Mouse (Mus musculus): ENCODE measurements at regions not wholly inside any gene's neighbourhood (a gene's known extent, or its start where the extent isn't known, plus 50 kb on each side); places are given as distances from the start of the nearest gene placed in this dataset.

- no peak for DNase-seq (ENCODE audit: low spot score in 2 of 2)
These were observed 61.6 kb downstream of the Gm10295 start for GRCm38 (mm10) chr7:71289702-71290101.

DNA sequence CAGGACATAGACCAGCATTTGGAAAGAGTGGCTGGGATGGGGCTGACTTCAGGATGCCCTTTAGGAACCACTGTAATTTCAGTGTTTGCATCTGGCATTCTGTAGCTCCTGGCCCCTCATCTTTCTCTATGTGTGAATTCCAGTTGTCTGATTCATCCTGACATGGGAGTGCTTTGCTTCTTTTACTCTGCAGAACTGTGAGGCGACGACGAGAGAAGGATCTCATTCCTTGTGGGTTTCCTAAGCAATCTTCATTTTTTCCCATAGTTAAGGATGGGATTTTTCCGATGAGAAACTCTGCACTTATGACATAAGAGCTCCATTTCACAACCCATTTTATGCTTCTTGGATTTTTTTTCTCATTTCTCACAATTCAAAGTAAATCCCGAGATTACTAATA is 62.0 kb downstream of the Gm10295 start:
- no peak for DNase-seq (ENCODE audit: low spot score in 2 of 2)

DNA sequence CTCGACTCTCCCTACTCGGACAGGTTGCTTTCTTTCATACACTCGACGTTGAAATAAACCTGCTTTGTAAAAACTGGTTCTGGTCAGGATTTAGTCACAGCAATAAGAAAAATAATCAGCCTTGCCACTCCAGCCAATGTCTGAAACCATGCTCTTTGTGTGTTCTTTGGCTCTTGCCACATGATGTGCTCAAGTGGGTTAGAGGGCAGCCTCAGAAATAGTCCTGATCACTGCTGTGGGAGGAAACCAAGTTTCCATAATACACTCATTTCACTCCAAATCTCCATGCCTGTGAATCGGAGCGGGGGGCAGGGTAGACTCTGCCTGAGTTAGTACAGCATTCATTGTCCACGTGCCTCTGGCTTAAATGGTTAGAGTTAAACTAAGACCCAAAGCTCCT is 63.8 kb downstream of the Gm10295 start:
- DNase-seq (ENCODE audit: low spot score in 2 of 2): no peak

DNA sequence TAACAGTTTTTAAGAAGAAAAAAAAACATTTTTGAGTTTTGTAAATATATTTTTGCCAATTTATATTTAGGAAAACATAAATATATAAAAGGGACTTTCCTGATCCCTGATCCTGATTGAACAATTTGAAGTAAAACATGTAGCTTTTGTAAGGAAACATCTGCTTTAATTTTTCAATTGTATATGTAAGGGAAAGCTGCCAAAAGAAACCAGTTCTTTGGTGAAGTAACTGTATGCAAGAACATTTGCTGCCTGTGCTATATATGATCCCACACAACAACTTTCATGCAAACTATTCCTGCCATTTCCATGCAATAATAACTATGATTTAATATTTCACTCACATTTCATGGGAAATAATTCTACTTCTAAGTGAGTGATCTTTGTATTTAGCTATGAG is 67.0 kb downstream of the Gm10295 start:
- DNase-seq (ENCODE audit: low spot score in 2 of 2): no peak

DNA sequence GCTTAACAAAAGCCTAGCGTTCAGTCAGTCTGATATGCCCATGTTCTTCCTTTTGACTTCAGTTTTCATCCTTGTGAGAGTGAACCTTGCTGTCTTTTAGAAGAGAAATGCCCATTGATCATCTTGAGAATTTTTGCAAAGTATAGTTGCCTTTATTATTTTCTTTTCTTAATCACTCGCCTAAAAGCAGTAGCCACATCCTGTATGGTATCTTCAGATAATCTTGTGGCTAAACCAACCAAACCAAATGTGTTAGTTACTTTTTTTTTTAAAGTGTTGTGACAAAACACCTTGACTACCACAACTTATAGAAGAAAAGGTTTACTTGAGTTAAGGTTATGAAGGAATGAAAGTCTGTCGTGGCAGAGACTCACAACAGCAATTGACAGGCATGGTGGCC is 67.9 kb downstream of the Gm10295 start:
- no peak for DNase-seq (ENCODE audit: low spot score in 2 of 2)

GRCm38 (mm10) chr7:71266101-71266500 is 85.2 kb downstream of the Gm10295 start:
- DNase-seq (ENCODE audit: low spot score in 2 of 2): no peak

DNA sequence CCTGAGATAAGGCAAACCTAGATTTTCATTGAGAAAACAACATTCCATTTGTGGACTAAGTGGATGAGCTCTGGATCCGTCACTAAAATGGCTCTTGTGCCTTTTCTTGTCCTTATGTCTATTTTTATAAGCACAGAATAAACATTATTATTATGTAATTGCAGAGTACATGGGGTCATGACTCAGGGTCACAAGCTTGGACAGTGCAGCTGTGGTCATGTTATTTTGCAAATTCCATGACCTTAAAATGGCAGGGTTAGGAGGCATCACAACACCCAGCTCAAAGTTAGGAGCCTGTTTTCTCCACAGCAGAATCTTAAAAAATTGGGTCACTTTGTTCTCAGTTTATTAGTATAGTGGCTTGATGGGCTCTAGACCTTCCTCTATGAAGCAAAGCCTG is 87.2 kb downstream of the Gm10295 start:
- peak; percentile 15 to 27 for DNase-seq (ENCODE audit: low spot score in 2 of 2)

DNA sequence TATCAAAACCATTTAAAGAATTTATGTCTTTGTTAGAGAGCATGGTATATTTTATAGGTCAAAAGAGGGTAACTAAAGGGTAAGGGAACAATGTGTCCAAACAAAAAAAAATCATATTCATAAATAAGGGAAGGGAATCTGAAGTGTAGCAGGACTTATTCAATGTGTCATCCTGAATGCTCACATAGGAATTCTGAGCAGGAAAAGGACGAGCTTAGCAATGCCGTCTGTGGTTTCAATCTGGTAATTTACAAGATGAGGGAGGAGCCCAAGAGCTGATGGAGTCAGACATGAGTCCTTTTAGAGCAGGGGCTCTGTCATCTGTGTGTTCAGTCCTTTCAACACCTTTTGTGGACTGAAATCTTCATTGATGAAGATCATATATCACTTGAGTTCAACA is 101.6 kb downstream of the Gm10295 start:
- no peak for DNase-seq (ENCODE audit: low spot score in 2 of 2)

DNA sequence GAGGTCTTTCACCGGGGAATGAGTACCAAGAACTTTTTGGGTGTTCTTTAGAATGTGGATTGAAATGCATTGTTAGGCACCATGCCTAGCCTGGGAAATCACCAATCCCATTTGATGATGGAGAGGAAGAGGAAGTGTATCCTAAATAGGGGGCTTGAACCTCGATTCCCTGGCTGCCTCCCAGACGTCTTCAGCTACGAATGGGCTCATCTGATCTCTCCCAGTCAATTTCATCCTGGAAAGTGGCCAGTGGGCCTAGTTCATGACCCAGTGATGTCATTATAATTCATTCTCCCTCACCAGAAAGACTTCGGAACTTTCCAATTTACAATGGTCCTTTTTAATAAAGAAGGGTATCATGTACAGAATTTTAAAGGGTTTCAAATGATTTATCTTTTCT is 102.1 kb downstream of the Gm10295 start:
- DNase-seq (ENCODE audit: low spot score in 2 of 2): no peak

- DNase-seq (ENCODE audit: low spot score in 2 of 2): no peak
These were observed 103.4 kb downstream of the Gm10295 start for GRCm38 (mm10) chr7:71247922-71248321.

DNA sequence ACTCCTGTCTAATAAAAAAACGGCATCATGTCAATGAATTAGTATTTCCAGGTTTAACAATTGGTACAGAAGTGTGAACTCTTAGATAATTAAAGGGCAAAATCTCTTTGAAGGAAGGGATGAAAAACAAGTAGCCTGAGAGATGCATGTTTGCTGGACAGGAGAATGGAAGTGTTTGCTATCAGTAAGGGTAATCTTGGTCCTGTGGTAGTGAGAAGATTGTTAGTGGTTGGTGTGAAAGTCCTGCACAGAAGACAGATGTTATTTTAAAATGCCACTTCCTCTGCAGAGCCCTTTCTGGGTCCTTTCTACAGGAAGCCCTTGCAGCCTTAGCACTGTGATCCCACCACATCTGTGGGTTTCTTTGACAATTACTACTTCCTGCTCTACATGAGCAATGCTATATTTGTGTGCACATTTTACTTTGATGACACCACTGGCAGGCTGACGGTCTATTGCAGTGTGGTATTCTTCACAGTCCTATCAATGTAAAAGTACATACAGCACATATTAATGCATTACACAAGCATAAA is 108.8 kb downstream of the Gm10295 start:
- no peak for DNase-seq (ENCODE audit: low spot score in 2 of 2)

- DNase-seq (ENCODE audit: low spot score in 2 of 2): no peak
These were observed 112.1 kb downstream of the Gm10295 start for GRCm38 (mm10) chr7:71239207-71239606.

- no peak for DNase-seq (ENCODE audit: low spot score in 2 of 2)
These were observed 115.0 kb downstream of the Gm10295 start for GRCm38 (mm10) chr7:71236334-71236733.

DNA sequence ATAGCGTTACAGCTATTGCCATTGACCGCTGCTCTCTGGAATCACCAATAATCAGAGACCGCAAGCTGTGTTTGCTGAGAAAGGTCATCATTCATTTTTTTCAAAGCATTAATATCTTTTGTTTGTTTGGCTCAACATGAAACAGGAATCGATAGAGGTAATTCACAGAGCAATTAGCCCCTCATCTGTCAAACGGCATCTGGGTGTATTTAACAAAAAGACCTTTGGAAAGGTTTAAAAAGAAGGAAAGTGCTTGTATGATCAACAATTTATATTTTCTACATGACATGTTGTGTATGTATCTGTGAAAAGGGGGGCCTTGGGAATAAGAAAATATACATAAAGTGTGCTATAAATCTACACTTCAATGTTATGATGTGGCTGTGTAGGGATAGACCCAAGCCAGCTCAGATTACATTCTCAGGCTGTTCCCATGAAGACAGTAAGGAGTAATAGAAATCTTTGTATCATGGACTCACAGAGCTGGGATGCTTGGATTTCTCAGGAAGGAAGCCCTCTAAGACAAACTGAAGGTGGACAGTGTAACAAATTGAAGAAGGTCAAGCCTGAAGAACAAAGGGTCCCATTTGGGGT is 117.0 kb downstream of the Gm10295 start:
- no peak for DNase-seq (ENCODE audit: low spot score in 2 of 2)

DNA sequence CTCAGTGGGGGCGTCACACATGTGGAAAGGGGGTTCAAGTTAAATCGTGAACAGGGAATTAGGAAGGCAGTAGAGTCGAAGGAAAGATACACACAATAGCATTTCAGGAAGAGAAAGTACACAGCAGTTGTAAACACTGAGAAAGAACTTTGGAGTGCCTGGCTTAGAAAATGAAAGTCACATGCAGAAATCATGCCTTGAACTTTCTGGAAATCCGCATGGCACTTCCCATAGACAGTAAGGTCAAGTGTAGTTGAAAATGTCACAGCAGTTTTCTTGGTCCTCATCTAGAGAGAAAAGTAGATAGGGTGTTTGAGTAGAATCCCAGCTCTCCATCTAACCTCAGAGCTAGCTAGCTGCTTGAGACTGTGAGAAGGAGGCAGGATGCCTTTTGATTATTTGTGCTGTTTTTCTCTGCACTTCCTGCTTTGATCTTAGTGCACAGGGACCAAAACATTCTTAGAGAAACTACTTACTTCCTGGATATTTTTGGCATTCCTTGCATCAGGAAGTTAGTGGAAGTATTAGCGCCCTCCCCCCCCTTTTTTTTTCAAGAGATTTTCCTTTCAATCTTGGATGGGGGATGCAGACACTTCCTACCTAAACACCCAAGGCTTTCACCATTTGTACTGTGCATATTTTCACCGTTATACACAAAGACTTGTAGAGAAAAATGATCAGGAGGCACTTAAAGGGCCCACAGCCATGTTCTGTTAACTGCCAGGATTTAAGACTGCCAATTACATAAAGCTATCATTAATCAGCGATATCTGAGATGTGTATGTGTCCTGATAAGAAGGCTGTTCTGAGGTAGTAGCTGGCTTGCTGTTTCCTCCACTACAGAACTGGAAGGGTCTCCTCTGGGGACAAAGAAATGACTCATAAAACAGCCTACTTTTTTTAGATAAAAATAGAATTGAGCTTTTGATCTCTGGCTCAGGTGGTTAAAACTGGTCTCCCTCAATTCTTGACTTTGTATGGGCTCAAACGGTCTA is 118.2 kb downstream of the Gm10295 start:
- peak in 1 of 2 experiments; percentile 31 for DNase-seq (ENCODE audit: low spot score in 2 of 2)

GRCm38 (mm10) chr7:71230901-71231477 is 120.3 kb downstream of the Gm10295 start:
- peak; percentile 78 to 82 for DNase-seq (ENCODE audit: low spot score in 2 of 2)

DNA sequence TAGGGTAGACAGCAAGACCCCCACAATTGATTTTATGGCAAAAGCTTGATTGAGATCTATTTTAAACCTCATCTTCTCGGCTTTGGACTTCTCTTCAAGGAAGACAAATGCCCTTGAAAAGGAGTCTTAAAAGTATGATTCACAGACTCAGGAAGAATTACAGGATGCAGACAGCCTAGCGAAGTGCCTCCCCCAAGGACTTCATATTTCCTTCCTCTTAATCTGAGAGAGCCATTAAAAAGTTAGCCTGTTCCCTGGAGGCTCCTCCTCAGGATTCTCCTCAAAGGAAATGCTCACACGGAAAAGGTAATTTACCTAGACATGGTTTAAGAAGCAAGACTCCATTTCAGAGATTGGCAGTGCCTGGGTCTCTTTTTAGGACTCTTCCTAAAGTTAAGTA is 122.1 kb downstream of the Gm10295 start:
- DNase-seq (ENCODE audit: low spot score in 2 of 2): peak in 1 of 2 experiments; percentile 23

- no peak for DNase-seq (ENCODE audit: low spot score in 2 of 2)
These were observed 126.9 kb downstream of the Gm10295 start for GRCm38 (mm10) chr7:71224320-71224865.

GRCm38 (mm10) chr7:71223513-71224319 is 127.6 kb downstream of the Gm10295 start:
- no peak for DNase-seq (ENCODE audit: low spot score in 2 of 2)

DNA sequence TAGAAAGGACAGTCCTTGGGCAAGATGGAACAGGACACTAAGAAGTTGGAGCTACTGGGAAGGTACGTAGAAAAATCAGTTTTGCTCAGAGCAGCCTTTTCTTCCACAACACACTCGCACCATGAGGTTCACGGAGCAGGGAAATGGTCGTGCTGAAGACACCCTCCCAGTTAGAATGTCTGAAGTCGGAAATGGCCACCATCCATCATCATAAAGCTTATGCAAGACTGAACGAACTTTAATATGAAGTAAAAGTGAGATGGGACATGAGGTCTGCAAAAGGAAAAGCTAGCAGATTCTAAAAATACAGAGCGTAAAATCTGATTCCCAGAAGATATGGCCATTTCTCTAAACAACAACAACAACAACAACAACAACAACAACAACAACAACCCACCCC is 133.9 kb downstream of the Gm10295 start:
- no peak for DNase-seq (ENCODE audit: low spot score in 2 of 2)

- peak; percentile 72 to 75 for DNase-seq (ENCODE audit: low spot score in 2 of 2)
These were observed 134.5 kb downstream of the Gm10295 start for GRCm38 (mm10) chr7:71216808-71217207.
